Mouse (Mus musculus) liver, postnatal 0 days (tissue): ENCODE measurements around the gene Ace. TPM values are rescaled to one million over a fixed set of nuclear protein-coding genes. Genes with fewer than 3 reads are reported as not detected.

Experiments
- ATAC-seq: fragments of 200-750 bp; cut with Nextera tagmentation; 2 replicates; pipeline ENCODE4 v1.8.0; 2017; ENCODE audit warnings: mild to moderate bottlenecking, moderate library complexity
- DNase-seq: peaks from one replicate; pipeline ENCODE4 v3.0.0-alpha.2; 2016
- H3K27ac ChIP-seq: fragments of 300-500 bp; sonication (generic); 2 replicates; pipeline ENCODE4 v1.5.1; 2014; ENCODE audit warnings: antibody characterized with exemption, moderate library complexity, mild to moderate bottlenecking, low read depth
- H3K27me3 ChIP-seq: fragments of 300-500 bp; sonication (generic); 2 replicates; pipeline ENCODE4 v1.6.1; 2014; ENCODE audit warnings: low read length, control low read depth, mixed read lengths; ENCODE audit not compliant: insufficient read depth
- H3K36me3 ChIP-seq: fragments of 300-500 bp; sonication (generic); replicated peaks from 2 replicates; pipeline ENCODE4 v1.6.1; 2014; ENCODE audit warnings: mild to moderate bottlenecking, control low read depth, low read length, moderate library complexity, mixed read lengths; ENCODE audit not compliant: insufficient read depth
- H3K4me1 ChIP-seq: fragments of 300-500 bp; sonication (generic); 2 replicates; pipeline ENCODE4 v1.6.1; 2014; ENCODE audit warnings: antibody characterized with exemption, mild to moderate bottlenecking, control low read depth; ENCODE audit not compliant: insufficient read depth
- H3K4me2 ChIP-seq: fragments of 300-500 bp; sonication (generic); 2 replicates; pipeline ENCODE4 v1.6.1; 2014; ENCODE audit warnings: low read depth, mild to moderate bottlenecking, low read length, moderate library complexity, mixed read lengths
- H3K4me3 ChIP-seq: fragments of 300-500 bp; sonication (generic); 2 replicates; pipeline ENCODE4 v1.5.1; 2014; ENCODE audit warnings: low read depth, low read length
- H3K9ac ChIP-seq: fragments of 300-500 bp; sonication (generic); replicated peaks from 2 replicates; pipeline ENCODE4 v1.6.1; 2014; ENCODE audit warnings: mild to moderate bottlenecking, moderate library complexity
- H3K9me3 ChIP-seq: fragments of 300-500 bp; sonication (generic); 2 replicates; pipeline ENCODE4 v1.6.1; 2016; ENCODE audit warnings: mild to moderate bottlenecking, control low read depth, low read length, mixed read lengths
- CTCF ChIP-seq: sonication (generic); IDR thresholded peaks from 2 replicates; pipeline ENCODE4 v1.5.1; 2016; ENCODE audit warnings: antibody characterized with exemption, low read depth
- EP300 ChIP-seq: IDR thresholded peaks from 2 replicates; pipeline ENCODE4 v1.6.1; 2016; ENCODE audit warnings: antibody characterized with exemption, low read depth, mild to moderate bottlenecking
- WGBS: fragments of 180-500 bp; shearing (Covaris S2); extraction: QIAGEN DNeasy Blood & Tissue Kit; methylation state at CpG from one replicate; pipeline ENCODE4 v1.1.7; 2014; ENCODE audit not compliant: insufficient replicate concordance; 5-methylcytosine and 5-hydroxymethylcytosine counted together
- polyA plus RNA-seq: library from polyadenylated mRNA; unstranded; fragments of >200 nt; fragmentation: Nextera tagmentation; extraction: Ambion mirVana; gene quantifications from 2 replicates; pipeline ENCODE4 v1.2.1, GENCODE M21; 2015

The Ace gene
- polyA plus RNA-seq, 1 experiment from 2014 or later: 0.07 TPM

DNA sequence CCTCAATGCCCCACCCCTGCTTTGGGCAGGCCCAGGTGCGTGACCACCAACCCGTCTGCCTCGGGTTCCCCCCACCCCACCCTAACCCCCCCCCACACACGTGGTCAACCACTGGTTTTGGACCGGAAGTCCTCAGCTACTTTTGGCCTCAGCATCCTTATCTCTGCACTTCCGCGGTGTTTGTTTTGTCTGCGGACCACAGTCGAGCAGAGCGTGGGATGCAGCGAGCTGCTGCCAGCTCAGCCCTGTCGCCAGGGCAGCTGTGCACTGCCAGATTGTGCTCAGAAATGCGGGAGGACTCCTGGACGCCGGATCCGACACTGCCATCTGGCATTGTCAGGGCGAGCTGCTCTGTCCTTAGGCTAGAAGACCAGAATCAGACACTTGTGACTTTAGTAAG lies 8.4 kb upstream of the Ace start:
- ATAC-seq (no peak), DNase-seq (no peak)
- no peak overlapping the region for H3K9ac ChIP-seq
- H3K4me2 ChIP-seq: no peak overlapping the region
- no peaks in the 10 kb centered on the region for H3K36me3 ChIP-seq
- no peaks in the 10 kb centered on the region for H3K9me3 ChIP-seq
- H3K27ac ChIP-seq: no peak overlapping the region
- H3K4me1 ChIP-seq: 0 out of 2 replicates have a peak, but pooled peaks cover 3% of the 10 kb centered on the region
- TF ChIP-seq EP300 (no peak), CTCF (no peak)
- 6% methylated on average over 17 of the region's 17 CpGs for WGBS
- peaks cover 10% of the 10 kb centered on the region for H3K27me3 ChIP-seq
- H3K4me3 ChIP-seq: no peak overlapping the region

DNA sequence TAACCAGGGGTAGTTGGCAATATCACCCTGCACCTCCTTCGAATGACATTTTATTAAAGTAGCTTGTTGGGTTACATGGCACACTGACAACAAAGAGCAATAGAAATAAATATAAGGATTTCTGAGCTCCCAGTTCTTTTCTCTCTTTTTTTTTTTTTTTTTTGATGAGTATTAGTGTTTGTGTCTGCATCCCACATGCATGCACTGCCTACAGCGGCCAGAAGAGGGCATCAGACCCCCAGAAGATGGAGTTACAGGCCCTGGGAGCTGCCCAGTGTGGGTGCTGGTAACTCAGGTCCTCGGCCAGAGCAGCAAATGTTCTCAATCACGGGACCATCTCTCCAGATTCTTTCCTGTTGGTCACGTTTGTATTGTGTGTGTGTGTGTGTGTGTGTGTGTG lies 3.1 kb upstream of the Ace start:
- WGBS: 66% methylated on average over 5 of the region's 5 CpGs
- Histone ChIP-seq H3K36me3 (no peaks in the 10 kb centered on the region), H3K9me3 (no peaks in the 10 kb centered on the region), H3K4me3 (no peak overlapping the region), H3K27me3 (peaks cover 38% of the 10 kb centered on the region), H3K4me1 (peaks cover 5% of the 10 kb centered on the region; the same call in 1 of the 2 replicates), H3K27ac (no peak overlapping the region), H3K9ac (no peak overlapping the region), H3K4me2 (no peak overlapping the region)
- no peak for DNase-seq
- ATAC-seq: no peak
- 0 out of 2 replicates have a peak, but pooled peaks have one; percentile 30 for TF ChIP-seq CTCF
- no peak for TF ChIP-seq EP300

DNA sequence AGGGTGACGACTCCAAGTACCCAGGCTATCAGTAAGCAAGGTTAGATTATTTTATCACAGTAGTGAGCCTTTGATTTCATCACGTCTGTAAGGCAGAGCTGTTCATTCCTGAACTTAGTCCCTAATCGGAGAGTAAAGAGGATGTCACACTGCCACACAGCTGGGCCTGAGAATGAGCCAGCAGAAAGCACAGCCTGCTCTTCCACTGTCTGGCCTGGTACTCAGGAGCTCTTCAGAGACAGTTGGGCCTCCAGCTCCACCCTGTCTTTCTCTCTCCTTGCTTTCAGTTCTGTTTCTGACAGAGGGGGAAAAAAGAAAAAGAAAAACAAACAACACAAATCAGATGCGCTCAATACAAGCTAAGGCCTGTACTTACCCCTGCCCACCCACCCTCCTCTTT lies 1.5 kb upstream of the Ace start:
- Histone ChIP-seq H3K4me1 (peaks cover 5% of the 10 kb centered on the region; the same call in 1 of the 2 replicates), H3K27ac (no peak overlapping the region), H3K4me2 (no peak overlapping the region), H3K36me3 (no peaks in the 10 kb centered on the region), H3K27me3 (peaks cover 48% of the 10 kb centered on the region), H3K9ac (no peak overlapping the region), H3K9me3 (no peaks in the 10 kb centered on the region), H3K4me3 (no peak overlapping the region)
- ATAC-seq: no peak
- WGBS: 63% methylated on average over 4 of the region's 4 CpGs
- DNase-seq: no peak
- TF ChIP-seq CTCF: no peak
- no peak for TF ChIP-seq EP300

DNA sequence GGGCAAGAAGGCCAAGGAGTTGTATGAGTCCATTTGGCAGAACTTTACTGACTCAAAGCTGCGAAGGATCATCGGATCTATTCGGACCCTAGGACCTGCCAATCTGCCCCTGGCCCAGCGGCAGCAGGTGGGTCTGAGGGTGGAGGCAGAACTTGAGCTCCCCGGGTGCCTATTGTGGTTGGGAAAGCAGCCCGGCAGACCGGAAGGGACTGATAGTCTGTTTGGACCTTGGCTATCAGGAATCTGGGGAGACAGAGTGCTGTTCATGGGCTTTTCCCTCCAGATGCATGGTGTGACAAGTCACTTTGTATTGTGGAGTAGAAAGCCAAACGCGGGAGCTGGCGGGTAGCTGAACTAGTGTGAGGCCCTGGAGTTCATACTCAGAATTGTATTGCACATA lies 1.2 kb downstream of the Ace start:
- no peak overlapping the region for H3K27ac ChIP-seq
- ATAC-seq: no peak
- no peak overlapping the region for H3K9ac ChIP-seq
- H3K4me2 ChIP-seq: no peak overlapping the region
- H3K4me3 ChIP-seq: no peak overlapping the region
- H3K36me3 ChIP-seq: no peaks in the 10 kb centered on the region
- no peak for TF ChIP-seq EP300
- no peak for TF ChIP-seq CTCF
- DNase-seq: no peak
- H3K4me1 ChIP-seq: peaks cover 5% of the 10 kb centered on the region; the same call in 1 of the 2 replicates
- H3K9me3 ChIP-seq: no peaks in the 10 kb centered on the region
- whole genome bisulfite sequencing: 39% methylated on average over 10 of the region's 10 CpGs
- H3K27me3 ChIP-seq: peaks cover 57% of the 10 kb centered on the region

DNA sequence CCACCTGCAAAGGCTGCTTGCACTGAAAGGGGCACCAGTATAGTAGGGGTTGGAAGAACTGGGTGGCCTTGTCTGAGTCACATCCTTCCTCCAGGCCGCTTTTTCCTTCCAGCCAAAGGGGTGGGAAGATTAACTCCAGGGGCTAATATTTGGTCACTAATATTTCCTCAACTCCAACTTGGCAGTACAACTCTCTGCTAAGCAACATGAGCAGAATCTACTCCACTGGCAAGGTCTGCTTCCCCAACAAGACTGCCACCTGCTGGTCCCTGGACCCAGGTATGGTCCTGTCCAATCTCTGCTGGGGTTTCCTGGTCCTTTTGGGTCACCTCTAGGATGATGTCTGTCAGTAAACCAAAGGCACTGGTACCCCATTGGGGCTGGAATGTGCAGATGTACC lies 1.8 kb downstream of the Ace start:
- H3K27me3 ChIP-seq: peaks cover 59% of the 10 kb centered on the region

DNA sequence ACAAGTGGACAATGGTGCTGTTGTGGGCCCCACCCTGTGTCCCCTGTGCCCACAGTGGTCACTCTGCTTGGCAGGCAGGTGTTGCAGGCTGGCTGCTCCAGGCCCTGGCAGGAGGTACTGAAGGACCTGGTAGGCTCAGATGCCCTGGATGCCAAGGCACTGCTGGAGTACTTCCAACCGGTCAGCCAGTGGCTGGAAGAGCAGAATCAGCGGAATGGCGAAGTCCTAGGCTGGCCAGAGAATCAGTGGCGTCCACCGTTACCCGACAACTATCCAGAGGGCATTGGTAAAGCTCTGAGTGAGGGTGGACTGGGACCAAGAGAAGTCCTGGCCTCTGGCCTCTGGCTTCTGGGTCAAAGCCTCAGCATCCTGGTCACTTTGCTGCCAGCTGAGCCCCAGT lies 6.8 kb downstream of the Ace start:
- 86% methylated on average over 6 of the region's 6 CpGs for WGBS
- DNase-seq: no peak

More for the DNA sequence above, 1.8 kb downstream of the Ace start:
- WGBS: 25% methylated on average over 1 of the region's 1 CpGs
- H3K4me3 ChIP-seq: no peak overlapping the region
- H3K4me2 ChIP-seq: no peak overlapping the region
- no peak overlapping the region for H3K27ac ChIP-seq
- DNase-seq (peak; percentile 52), ATAC-seq (no peak)
- TF ChIP-seq EP300: no peak
- peak; percentile 57 for TF ChIP-seq CTCF
- no peaks in the 10 kb centered on the region for H3K36me3 ChIP-seq
- H3K9me3 ChIP-seq: no peaks in the 10 kb centered on the region
- no peak overlapping the region for H3K9ac ChIP-seq
- H3K4me1 ChIP-seq: peaks cover 5% of the 10 kb centered on the region; the same call in 1 of the 2 replicates

DNA sequence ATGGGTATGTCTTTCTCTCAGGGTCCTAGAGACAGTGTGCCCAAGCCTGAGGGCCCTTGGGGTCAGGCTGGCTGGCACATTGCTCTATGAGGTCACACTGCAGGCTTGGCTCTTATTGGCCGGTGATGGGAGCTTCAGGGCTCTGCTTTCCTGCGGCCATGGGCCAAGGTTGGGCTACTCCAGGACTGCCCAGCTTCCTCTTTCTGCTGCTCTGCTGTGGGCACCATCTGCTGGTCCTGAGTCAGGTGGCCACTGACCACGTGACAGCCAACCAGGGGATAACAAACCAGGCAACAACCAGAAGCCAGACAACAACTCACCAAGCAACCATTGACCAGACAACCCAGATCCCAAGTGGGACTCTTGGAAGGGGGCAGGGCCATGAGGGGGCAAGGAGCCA lies 7.3 kb downstream of the Ace start:
- 50% methylated on average over 3 of the region's 3 CpGs for WGBS
- DNase-seq: no peak

More for the DNA sequence above, 6.8 kb downstream of the Ace start:
- H3K9ac ChIP-seq: no peak overlapping the region
- no peak overlapping the region for H3K4me3 ChIP-seq
- no peak overlapping the region for H3K27ac ChIP-seq
- no peaks in the 10 kb centered on the region for H3K36me3 ChIP-seq
- no peaks in the 10 kb centered on the region for H3K9me3 ChIP-seq
- TF ChIP-seq CTCF (no peak), EP300 (no peak)
- no peaks in the 10 kb centered on the region for H3K4me1 ChIP-seq
- peaks cover 49% of the 10 kb centered on the region for H3K27me3 ChIP-seq
- no peak for ATAC-seq
- no peak overlapping the region for H3K4me2 ChIP-seq

More for the DNA sequence above, 7.3 kb downstream of the Ace start:
- H3K9me3 ChIP-seq: no peaks in the 10 kb centered on the region
- H3K9ac ChIP-seq: no peak overlapping the region
- no peak overlapping the region for H3K27ac ChIP-seq
- no peak overlapping the region for H3K4me3 ChIP-seq
- no peaks in the 10 kb centered on the region for H3K4me1 ChIP-seq
- no peak for TF ChIP-seq EP300
- TF ChIP-seq CTCF: no peak
- no peaks in the 10 kb centered on the region for H3K36me3 ChIP-seq
- H3K27me3 ChIP-seq: peaks cover 49% of the 10 kb centered on the region
- no peak overlapping the region for H3K4me2 ChIP-seq
- ATAC-seq: no peak
